Mouse (Mus musculus) macrophage (primary cell): ENCODE results near the gene Cers6. TPM values are rescaled to one million over a fixed set of nuclear protein-coding genes. Genes with fewer than 3 reads are reported as not detected.
A peak's percentile ranks its signal among the peaks of the same experiment; 100 is the strongest.

Experiments
- H3K27ac ChIP-seq: fragments of 350-480 bp; formaldehyde crosslinking; 2 replicates; pipeline ENCODE4 v1.9.0; 2021
- H3K36me3 ChIP-seq: fragments of 350-480 bp; formaldehyde crosslinking; 2 replicates; pipeline ENCODE4 v1.9.0; 2021; ENCODE audit errors: inconsistent target
- H3K4me3 ChIP-seq: fragments of 350-480 bp; formaldehyde crosslinking; 2 replicates; pipeline ENCODE4 v1.9.0; 2021; ENCODE audit errors: inconsistent target
- H3K79me2 ChIP-seq: fragments of 350-480 bp; formaldehyde crosslinking; 2 replicates; pipeline ENCODE4 v1.9.0; 2021; ENCODE audit errors: inconsistent target
- WGBS: methylation state at CpG from one replicate; pipeline ENCODE4 v1.1.7; 2026; ENCODE audit warnings: inconsistent platforms; ENCODE audit not compliant: missing documents; 5-methylcytosine and 5-hydroxymethylcytosine counted together
- polyA plus RNA-seq: library from polyadenylated mRNA; stranded (reverse); fragments of 250-400 nt; gene quantifications from 3 replicates; pipeline ENCODE4 v1.2.4, GENCODE M21; 2018; ENCODE audit warnings: inconsistent platforms

Gene Cers6
- polyA plus RNA-seq, 1 experiment from 2014 or later: 26.4 TPM

DNA sequence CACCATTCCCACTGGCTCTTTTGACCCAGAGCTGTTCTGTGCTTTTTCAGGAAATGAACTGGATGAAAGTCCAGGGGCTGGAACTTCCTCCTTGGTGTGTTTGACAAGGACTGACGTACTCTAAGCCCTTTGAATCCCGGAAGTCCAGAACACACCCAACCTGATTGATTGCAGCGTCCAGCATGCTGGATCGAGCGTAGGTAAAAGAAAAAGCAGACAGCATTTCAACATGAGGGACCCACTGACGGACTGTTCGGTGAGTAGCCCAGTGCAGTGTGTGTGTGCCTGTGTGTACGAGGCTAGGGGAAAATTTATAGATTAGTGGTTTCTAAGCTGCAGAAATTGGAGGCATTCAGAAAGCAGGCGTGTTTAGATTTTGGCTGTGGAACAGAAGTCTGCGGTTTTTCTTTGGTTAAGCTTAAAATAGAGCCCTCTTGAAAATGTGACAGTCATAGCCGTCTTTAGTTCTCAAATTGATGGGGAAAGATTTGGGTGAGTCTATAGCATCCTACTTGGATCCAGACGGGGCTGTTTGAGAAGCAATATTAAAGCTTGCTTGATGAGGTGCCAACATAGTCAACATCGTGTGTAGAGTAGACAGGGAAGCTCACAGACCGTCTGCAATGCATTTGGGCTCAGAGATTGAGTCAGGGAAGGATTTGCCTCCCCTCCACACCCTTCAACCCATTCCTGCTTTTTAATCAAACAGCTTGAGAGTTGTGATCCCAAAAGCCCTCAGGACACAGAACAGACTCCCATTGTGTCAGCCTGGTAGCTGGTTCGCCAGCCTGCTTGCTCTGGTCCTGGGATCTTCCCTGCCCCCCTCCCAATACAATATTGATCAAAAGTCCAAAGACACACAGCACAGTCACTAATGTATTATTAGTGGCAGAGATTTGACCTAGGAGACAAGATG lies 274.7 kb downstream of the Cers6 start, which contains the start of gene Nostrin:
TSS of gene Nostrin (plus strand) at position 140 of the 916 bp plus-strand sequence.
- whole genome bisulfite sequencing: 6% methylated on average over 15 of the region's 15 CpGs
- Histone ChIP-seq H3K36me3 (no peaks in the 10 kb centered on the region), H3K4me3 (peak within 1 kb of the TSS; percentile 62), H3K27ac (peak within 1 kb of the TSS; percentile 42), H3K79me2 (peaks cover 22% of the 10 kb centered on the region)

GRCm38 (mm10) chr2:69137406-69138084 lies 276.3 kb downstream of the Cers6 start:
- Histone ChIP-seq H3K36me3 (no peaks in the 10 kb centered on the region), H3K79me2 (peaks cover 22% of the 10 kb centered on the region), H3K27ac (no peak overlapping the region), H3K4me3 (no peak overlapping the region)
- 90% methylated on average over 10 of the region's 10 CpGs for WGBS

GRCm38 (mm10) chr2:69138759-69139158 lies 277.5 kb downstream of the Cers6 start:
- H3K79me2 ChIP-seq: peaks cover 22% of the 10 kb centered on the region
- WGBS: 61% methylated on average over 4 of the region's 4 CpGs
- H3K36me3 ChIP-seq: no peaks in the 10 kb centered on the region
- H3K27ac ChIP-seq: no peak overlapping the region
- no peak overlapping the region for H3K4me3 ChIP-seq

- 0 out of 2 replicates have a peak, but pooled peaks cover 7% of the 10 kb centered on the region for H3K36me3 ChIP-seq
- no peak overlapping the region for H3K27ac ChIP-seq
- H3K79me2 ChIP-seq: peaks cover 22% of the 10 kb centered on the region
- WGBS: 67% methylated on average over 2 of the region's 2 CpGs
- H3K4me3 ChIP-seq: no peak overlapping the region
Observed at GRCm38 (mm10) chr2:69140215-69140614, 279.0 kb downstream of the Cers6 start.

GRCm38 (mm10) chr2:69140816-69141215 lies 279.6 kb downstream of the Cers6 start:
- H3K4me3 ChIP-seq: no peak overlapping the region
- 88% methylated on average over 4 of the region's 4 CpGs for whole genome bisulfite sequencing
- H3K79me2 ChIP-seq: peaks cover 22% of the 10 kb centered on the region
- H3K36me3 ChIP-seq: 0 out of 2 replicates have a peak, but pooled peaks cover 9% of the 10 kb centered on the region
- no peak overlapping the region for H3K27ac ChIP-seq

GRCm38 (mm10) chr2:69148691-69149090 lies 287.4 kb downstream of the Cers6 start:
- Histone ChIP-seq H3K27ac (no peak overlapping the region), H3K36me3 (0 out of 2 replicates have a peak, but pooled peaks cover 9% of the 10 kb centered on the region), H3K4me3 (no peak overlapping the region), H3K79me2 (no peaks in the 10 kb centered on the region)
- WGBS: 86% methylated on average over 3 of the region's 3 CpGs

GRCm38 (mm10) chr2:69149154-69149553 lies 287.9 kb downstream of the Cers6 start:
- Histone ChIP-seq H3K36me3 (0 out of 2 replicates have a peak, but pooled peaks cover 9% of the 10 kb centered on the region), H3K4me3 (no peak overlapping the region), H3K79me2 (no peaks in the 10 kb centered on the region), H3K27ac (no peak overlapping the region)
- 84% methylated on average over 10 of the region's 10 CpGs for WGBS

- WGBS: 94% methylated on average over 5 of the region's 5 CpGs
- H3K4me3 ChIP-seq: no peak overlapping the region
- H3K27ac ChIP-seq: no peak overlapping the region
Observed at GRCm38 (mm10) chr2:69150841-69151240, 289.6 kb downstream of the Cers6 start.

DNA sequence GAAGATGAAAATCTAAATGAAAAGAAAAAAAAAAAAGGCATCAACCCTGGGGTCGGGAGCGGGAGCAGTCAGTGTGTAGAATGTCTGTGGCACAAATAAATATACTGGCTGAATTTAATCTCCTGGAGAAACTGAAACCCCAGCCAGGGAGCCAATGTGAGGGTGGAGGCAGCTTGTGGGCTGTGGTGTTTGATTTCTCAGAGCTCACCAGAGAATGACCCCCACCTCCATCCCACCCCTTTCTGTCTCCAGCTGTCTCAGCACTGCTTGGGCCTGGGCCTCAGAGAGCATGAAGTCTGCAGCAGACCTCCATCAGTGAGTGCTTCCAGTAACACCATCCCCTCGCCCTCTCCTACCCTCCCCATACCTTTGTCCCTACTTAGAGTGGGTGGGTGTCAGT lies 294.6 kb downstream of the Cers6 start:
- Histone ChIP-seq H3K36me3 (peaks cover 13% of the 10 kb centered on the region; the same call in 1 of the 2 replicates), H3K79me2 (no peaks in the 10 kb centered on the region), H3K27ac (no peak overlapping the region), H3K4me3 (no peak overlapping the region)
- 88% methylated on average over 3 of the region's 3 CpGs for WGBS

More at GRCm38 (mm10) chr2:69150841-69151240, 289.6 kb downstream of the Cers6 start:
- H3K79me2 ChIP-seq: no peaks in the 10 kb centered on the region
- no peaks in the 10 kb centered on the region for H3K36me3 ChIP-seq

DNA sequence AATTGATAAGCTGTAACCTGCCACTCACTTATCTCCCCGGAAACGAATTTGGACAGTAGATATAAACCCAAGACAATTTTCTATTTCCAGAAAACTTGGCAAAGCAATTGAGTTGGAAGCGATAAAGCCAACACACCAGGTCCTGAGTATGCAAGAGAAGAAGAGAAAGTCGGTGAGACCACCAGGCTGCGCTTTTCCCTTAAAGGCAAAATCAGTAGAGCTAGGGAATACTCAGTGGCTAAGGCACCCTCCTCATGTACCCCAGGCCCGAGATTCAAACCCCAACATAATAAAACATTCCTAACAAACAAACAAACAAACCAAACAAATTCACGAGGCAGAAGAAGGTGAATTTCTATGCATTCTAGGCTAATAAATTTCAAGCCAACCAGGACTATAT lies 295.0 kb downstream of the Cers6 start:
- Histone ChIP-seq H3K27ac (no peak overlapping the region), H3K36me3 (peaks cover 13% of the 10 kb centered on the region; the same call in 1 of the 2 replicates), H3K4me3 (no peak overlapping the region), H3K79me2 (no peaks in the 10 kb centered on the region)
- WGBS: 86% methylated on average over 7 of the region's 7 CpGs

DNA sequence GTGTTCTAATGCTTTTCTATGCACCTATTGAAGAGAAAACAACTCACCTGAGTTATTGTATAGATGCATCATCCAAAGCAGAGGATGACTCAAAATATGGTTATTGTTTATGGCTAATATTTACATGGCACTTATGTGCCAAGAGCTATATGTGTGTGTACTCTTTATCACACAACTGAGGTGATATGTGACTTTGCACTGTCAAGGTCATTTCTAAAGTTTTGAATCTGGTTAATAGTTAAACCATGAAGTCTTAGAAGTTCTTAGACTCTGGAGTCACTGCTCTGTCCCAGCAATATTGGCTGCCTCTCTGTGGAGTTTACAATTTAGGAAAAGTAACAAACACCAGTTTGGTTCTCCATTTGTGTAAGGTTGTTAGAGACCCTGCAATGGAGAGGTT lies 297.7 kb downstream of the Cers6 start:
- Histone ChIP-seq H3K79me2 (no peaks in the 10 kb centered on the region), H3K36me3 (peaks cover 13% of the 10 kb centered on the region; the same call in 1 of the 2 replicates), H3K4me3 (no peak overlapping the region), H3K27ac (no peak overlapping the region)

Other genes with a start within 250 kb of the Cers6 start
- not detected in 3 replicates for gene 4932414N04Rik, start 205.0 kb upstream of the Cers6 start, polyA plus RNA-seq